Mouse (Mus musculus) lung, postnatal 36 days (tissue): ENCODE data around the gene Cda.

ENCODE experiments used
- DNase-seq: peaks from one replicate; pipeline ENCODE4 v3.0.0; 2022; ENCODE audit warnings: mixed read lengths

Cda gene

DNA sequence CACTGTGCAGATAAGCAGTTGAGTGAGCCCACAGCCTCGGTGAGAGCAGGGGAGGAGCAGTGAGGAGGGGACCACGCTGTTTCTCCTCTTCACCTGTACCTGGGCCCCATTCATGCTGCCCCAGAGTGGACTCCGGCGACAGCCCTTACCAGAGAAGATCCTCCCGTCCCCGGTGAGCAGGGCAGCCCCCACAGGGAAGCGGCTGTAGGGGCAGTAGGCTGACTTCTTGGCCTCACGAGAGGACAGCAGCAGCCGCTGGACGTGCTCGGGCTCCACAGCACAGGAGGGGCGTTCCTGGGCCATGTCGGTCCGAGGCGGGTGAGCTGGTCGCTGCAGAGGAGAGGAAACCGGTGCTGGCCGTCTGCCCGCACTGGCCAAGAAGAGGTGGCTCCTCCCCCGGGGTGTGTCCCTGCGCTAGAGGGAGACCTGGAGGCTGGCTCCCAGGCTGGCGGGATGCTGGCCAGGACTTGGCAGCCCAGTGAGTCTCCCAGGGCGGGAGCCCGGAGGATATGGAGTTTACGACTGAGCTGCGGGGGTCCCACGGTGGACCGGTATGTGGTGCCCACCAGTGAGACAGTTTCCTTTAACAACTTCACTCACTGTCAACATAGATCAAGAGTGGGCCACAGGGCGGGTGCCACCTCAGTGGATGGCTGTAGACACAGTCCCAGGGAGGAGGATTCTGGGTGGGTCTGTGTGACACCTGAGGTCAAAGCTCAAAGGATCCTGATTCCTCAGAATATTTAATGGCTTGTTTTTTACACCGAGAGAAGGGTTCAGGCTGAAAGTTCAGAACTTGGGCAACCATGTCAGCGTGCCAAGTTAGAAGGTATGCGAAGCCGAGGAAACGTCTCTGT lies at the start of gene Cda:
TSS of gene Cda (minus strand) at position 352 of the 857 bp plus-strand sequence.
- DNase-seq, result peak; percentile 92

GRCm38 (mm10) chr4:138416414-138416813 lies 48.6 kb upstream of the Cda start:
- no peak for DNase-seq

DNA sequence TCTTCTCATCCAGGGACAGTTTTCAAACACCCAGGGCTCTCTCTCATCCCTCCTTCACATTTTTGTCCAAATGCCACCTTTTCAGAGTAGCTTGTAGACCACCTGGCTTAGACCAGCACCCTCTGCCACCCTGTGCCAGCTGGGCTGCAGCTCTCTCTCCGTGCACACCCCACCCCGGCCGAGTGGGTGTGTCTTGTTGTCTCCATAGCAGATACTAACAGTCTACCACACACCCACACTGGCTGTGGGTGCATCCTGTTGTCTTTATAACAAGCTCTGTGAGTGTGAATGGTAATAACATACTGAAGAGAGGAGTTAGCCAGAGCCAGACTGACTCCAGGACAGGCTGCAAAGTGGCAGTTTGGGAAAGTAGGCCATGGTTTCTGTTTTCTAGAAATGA lies 48.2 kb upstream of the Cda start:
- DNase-seq, result peak; percentile 9

DNA sequence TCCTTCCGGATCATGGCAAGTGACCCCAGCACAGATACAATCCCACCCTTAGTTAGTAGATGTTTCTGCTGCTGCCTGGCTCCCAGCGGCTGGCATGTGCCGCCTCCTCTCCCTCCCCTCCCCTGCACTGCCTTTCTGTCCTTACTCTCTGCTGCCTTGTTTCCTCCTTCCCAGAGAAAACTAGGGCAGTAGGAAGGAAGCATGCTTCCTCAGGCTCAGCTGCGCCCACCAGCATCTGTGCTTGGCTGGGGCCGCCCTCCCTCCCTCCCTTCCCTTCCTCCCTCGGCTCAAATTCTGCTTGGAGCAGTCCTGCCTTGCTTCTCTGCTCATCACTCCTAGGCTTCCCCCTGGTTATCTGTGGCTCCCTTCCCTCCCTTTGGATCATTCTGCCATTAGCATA lies 46.9 kb upstream of the Cda start:
- DNase-seq, result no peak

DNA sequence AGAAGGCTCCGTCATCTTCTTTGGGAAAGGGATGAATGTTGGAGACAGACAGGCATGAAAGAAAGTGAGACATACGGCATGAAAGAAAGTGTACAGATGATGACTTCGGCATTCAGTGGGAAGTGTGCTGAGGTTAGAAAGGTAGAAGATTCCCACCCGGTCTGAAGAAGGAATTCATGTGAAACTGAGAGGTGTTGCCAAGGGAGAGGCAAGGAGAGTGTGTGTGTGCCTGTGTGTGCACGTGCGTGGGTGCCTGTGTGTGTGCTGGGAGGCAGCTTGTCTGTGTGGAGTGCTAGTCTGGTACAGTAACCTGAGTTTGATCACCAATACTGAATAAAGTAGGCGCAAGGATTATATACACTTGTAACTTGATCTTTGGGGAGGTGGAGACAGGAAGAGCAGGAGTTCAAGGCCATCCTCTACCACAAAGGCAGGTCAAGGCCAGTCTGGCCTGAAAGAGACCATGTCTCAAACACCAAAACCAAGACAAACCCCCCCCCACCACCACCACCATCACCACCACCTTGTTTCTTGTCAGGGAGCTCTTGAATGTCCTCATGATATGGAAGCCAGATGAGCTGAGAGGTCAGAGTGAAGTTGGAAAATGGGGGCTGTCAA lies 43.8 kb upstream of the Cda start:
- DNase-seq, result no peak

DNA sequence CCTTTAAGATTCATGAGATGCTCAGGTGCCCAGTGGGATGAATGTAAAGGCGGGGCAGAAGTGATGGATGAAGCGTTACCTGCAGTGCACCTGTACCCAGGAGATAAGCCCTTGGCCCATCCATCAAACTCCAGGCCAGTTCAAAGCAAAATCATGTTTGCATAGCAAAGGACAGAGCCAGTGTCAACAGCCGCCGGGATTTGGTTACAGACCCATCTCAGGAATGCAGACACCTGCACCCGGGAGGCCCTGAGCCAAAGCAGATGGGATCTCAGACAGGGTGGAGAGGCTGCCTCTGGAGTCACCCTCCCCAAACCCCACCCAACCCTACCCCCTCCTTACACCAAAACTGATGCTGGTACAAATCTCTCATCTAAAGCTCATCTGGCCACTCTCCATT lies 43.2 kb upstream of the Cda start:
- DNase-seq, result no peak

- peak; percentile 24 for DNase-seq
These were observed 39.8 kb upstream of the Cda start for GRCm38 (mm10) chr4:138407479-138408194.

GRCm38 (mm10) chr4:138404806-138405205 lies 37.0 kb upstream of the Cda start:
- DNase-seq, result peak; percentile 57

DNA sequence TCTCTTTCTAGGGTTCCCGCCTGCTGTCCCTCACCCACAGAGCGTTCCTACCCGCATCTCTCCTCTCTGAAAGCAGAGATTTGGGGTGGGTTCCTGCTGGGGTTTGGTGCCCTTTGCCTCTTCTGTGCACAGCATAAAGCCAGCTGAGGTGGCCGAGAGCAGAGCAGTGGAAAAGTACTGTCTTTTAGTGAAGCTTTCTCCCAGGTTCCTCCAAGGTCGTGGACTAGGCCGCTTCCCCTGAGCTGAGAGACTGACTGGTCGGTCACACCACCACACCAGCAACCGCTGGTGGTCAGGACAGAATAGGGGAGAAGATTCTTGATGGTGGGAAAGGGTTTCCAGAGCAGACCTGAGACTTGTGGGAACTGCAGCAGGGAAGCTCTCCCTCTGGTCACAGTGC lies 28.9 kb upstream of the Cda start:
- DNase-seq, result no peak

DNA sequence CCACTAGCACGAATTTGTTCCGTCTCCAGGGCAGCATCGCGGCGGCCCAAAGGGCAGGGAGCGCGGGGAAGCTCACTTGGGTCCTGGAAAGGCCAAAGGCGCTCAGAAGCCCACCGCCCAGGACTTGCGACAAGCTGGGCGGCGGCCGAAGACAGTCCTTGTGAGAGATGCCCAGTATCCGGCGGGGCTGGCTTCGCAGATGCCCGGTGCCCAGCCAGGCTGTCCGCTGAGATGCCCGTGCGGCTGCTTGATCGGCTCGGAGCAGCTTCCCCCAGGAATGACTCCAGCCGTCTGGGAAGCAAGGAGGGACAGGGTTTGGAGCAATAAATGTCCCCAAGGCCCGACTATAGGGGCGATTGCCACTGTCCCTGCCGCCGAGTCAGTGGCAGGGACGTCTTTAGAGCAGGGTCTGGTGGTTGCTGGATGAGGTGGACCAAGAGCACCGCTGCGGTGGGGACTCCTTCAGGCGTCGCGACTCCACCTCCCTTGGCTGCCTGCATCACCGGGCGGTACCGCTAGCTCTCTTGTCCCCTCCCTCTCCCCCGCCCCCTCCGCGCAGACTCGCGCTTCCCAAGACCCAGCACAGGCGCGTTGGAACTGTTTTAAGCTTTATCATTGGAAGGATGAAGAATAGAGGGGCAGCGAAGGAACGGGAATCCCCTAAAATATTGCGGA lies 28.3 kb upstream of the Cda start, which contains the start of gene Fam43b:
TSS of gene Fam43b (minus strand) at position 558 of the 675 bp plus-strand sequence.
- peak; percentile 8 for DNase-seq

DNA sequence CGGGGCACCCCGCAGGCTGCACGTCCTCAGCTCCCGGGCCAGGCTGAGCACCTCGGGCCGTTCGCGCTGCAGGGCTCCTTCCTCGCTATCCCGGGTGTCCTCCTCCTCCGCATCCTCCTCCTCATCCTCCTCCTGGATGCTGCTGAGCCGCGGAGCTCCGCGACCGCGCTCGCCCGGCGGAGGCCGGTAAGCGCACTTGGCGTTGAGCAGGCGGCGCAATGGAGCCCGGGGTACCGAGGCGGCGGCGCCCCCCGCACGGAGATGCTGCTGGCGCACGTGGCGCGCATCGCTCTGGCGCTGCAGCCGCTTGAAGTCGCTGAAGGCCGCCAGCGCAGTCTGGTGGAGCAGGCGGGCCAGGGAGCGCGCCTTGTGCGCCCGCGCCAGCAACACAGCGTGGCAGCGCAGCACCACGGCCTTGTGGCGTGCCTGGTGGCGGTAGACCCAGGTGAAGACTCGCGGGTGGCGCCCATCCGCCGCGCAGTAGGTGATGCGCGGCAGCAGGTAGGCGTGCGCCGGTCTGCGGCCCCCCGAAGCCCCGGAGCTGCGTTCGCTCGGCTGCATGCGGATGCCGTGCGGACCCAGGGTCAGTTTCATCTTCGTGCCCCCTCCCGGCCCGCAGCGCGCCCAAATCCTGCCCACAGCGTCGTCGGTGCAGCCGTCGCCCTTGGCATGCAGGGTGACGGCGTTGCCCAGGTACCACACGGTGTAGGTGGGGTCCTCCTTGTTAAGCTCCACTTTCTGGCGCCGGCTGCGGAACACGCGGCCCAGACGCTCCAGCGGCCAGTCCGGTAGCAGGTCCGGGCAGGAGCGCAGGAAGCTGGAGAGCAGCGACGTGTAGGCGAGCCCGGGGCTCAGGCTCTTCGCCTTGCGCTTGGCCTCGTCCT lies 27.5 kb upstream of the Cda start:
- DNase-seq, result no peak

DNA sequence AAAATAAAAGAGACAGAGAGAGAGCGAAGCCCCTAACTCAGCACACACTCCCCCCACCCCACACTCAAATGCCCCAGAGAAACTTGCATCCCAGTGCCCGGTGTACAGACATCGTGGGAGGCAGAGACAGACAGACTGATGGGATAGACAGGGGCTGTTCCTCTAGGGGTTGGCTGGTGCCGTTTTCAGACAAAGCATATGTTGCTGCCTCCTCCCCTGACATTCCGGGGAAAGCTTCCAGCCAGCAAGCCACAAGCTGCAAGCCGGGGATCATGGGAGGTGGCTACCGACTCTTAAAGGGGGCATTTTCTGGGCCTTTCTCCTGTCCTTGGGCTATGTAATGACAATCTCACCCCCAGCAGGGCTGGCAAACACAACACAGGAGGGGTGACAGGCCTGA lies 25.9 kb upstream of the Cda start:
- DNase-seq, result no peak

GRCm38 (mm10) chr4:138383789-138384188 lies 16.0 kb upstream of the Cda start:
- DNase-seq, result no peak

GRCm38 (mm10) chr4:138382462-138382861 lies 14.7 kb upstream of the Cda start:
- no peak for DNase-seq

GRCm38 (mm10) chr4:138380132-138380689 lies 12.4 kb upstream of the Cda start:
- DNase-seq, result no peak

GRCm38 (mm10) chr4:138379091-138379840 lies 11.5 kb upstream of the Cda start:
- DNase-seq, result peak; percentile 89

GRCm38 (mm10) chr4:138377526-138377925 lies 9.7 kb upstream of the Cda start:
- DNase-seq, result peak; percentile 67

DNA sequence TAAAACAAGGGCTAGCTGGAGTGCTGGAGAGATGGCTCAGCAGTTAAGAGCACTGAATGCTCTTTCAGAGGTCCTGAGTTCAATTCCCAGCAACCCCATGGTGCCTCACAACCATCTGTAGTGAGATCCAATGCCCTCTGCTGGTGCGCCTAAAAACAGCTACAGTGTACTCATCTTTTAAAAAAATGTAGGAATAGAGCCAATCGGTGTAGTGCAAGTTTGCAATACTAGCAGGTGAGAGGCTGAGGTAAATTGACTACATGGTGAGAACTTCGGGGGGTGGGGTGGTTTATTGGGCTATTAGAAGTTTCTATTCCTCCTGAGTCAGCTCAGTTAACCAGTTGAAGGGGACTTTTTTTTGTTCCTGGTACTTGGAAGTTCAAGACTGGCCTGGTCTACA lies 7.3 kb upstream of the Cda start:
- no peak for DNase-seq

GRCm38 (mm10) chr4:138370996-138371516 lies 3.3 kb upstream of the Cda start:
- DNase-seq, result no peak

GRCm38 (mm10) chr4:138368498-138369260 lies 887 bp upstream of the Cda start:
- DNase-seq, result peak; percentile 6
